Mouse (Mus musculus) C3H10T1/2 (cell line): ENCODE results near the gene Ccdc38. TPM values are rescaled to one million over a fixed set of nuclear protein-coding genes. Genes with fewer than 3 reads are reported as not detected.

ENCODE experiments used
- polyA plus RNA-seq, 2 experiments: library from polyadenylated mRNA; unstranded; fragments of >200 nt; fragmentation: generic; extraction: Trizol; gene quantifications; one replicate each; pipeline ENCODE4 v1.2.1; 2012; ENCODE audit warnings: missing spikeins in 2 of 2

Ccdc38 gene
- polyA plus RNA-seq, result under 1 TPM; 0.01 to 0.07 TPM

DNA sequence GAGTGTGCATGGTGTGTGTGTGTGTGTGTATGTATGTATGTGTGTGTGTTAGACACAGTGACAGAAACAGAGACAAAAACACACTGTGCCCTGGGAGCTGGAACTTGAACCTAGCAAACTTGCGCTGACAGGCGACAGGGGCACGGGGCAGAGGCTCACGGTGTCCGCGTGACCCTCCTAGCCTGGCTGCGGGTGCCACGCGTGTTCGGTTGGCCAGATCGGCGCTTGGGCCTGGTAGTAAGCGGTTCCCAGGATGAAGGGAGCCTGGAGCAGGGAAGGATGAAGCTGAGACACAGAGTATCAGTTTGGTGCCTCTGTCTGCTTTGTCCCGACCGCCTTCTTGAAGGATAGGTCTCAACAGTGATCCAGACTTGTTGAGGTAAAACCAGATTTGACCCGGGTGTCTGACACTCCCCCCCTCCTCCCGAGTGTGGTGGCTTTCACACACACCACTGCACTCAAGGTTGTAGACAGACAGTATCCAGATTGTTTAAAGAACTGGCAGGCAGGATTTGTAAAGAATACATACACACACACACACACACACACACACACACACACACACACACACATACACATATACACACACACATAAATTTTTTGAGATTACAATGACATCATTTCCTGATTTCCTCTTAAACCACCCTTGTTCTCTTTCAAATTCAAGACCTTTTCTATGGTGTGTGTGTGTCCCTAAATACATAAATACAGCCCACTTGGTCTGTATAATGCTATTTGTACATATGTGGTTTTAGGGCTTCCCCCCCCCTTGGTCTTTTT lies at the start of gene Ccdc38:
Gene Ccdc38 (plus strand): TSS at position 202 of the 780 bp plus-strand sequence.

DNA sequence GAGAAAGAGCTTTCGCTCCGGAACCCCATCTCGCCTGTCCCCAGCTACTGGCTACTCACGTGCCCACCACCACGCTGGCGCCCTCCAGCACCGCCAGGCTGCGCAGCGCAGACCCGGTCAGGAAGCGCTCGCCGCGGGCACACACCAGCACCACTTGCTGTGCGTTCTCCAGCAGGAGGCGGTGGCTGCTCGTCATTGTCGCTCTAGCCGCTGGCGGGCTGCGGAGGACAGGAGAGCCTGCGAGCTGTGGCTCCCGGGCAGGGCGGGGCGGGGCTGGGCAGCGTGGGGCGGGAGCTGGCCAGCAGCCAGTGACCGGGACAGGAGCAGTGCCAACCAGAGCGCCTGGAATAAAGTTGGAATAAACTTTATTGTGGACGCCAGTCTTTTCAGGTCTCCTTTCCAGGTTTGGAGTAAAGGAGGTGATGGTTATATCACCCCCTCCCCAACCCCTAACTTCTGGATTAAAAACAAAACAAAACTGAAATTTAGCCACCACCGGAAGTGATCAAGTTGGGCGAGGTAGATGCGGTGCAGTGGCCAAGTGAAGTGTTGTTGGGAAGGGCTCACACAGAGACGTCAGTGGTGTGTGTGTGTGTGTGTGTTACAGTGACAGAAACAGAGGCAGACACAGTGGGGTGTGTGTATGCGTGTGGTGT lies 529 bp upstream of the Ccdc38 start, which contains the start of gene Amdhd1:
Gene Amdhd1 (minus strand): TSS at position 259 of the 656 bp plus-strand sequence.

DNA sequence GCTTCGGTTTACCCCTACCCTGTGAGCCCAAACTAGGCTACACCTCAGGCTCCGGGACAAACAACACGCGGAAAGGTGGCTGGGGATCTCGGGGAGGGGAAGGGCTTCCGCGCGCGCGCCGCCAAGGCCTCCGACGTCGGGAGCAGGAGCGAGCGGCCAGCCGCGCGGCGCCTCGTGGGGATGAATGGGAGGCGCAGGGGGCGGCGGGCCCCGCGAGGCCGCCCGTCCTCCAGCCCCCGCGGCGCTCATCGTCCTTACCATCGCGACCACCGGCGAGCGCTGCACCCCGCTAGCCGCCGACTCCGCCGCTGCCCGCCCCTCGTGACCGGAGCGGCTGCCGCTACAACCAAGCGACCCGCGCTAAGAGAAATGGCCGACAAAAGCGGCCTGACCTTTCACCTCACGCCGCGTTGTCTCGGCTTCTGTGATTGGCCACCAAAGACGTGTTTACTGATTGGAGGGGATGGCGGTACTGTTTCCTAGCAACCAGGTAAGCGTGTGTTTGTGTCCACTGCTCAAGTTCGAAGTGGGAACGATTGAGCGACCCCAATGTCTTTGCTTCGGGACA lies 48.9 kb downstream of the Ccdc38 start, which contains the start of gene Snrpf:
Gene Snrpf (minus strand): TSS at position 426 of the 568 bp plus-strand sequence.

Other genes with a start within 250 kb of the Ccdc38 start
- 10 to 100 TPM; 28.7 to 41.3 TPM for gene Elk3, start 229.5 kb upstream of the Ccdc38 start, polyA plus RNA-seq
- gene Lta4h, start 87.2 kb upstream of the Ccdc38 start, polyA plus RNA-seq, result 10 to 100 TPM; 52.2 to 74.7 TPM
- gene Hal, start 51.9 kb upstream of the Ccdc38 start, polyA plus RNA-seq, result under 1 TPM; 0.04 to 0.30 TPM
- under 1 TPM; 0.06 TPM for gene Amdhd1, start 599 bp upstream of the Ccdc38 start, polyA plus RNA-seq
- gene Snrpf, start 49.1 kb downstream of the Ccdc38 start, polyA plus RNA-seq, result 100 to 1,000 TPM; 167 to 224 TPM
- under 1 TPM; 0.06 to 0.28 TPM for gene Ntn4, start 100.0 kb downstream of the Ccdc38 start, polyA plus RNA-seq